Mouse (Mus musculus) right cerebral cortex, postnatal 25 days (tissue): ENCODE measurements around the gene 4930455H04Rik.
A peak's percentile ranks its signal among the peaks of the same experiment; 100 is the strongest.

ENCODE experiments used
- DNase-seq: peaks from one replicate; pipeline ENCODE4 v3.0.0; 2022

4930455H04Rik gene

GRCm38 (mm10) chr3:116967967-116968366, at the start of gene 4930455H04Rik:
4930455H04Rik (plus strand) TSS chr3:116968267.
- no peak for DNase-seq

GRCm38 (mm10) chr3:116921535-116921934, 46.5 kb upstream of the 4930455H04Rik start:
- DNase-seq, result no peak

GRCm38 (mm10) chr3:116923042-116923441, 45.0 kb upstream of the 4930455H04Rik start:
- DNase-seq, result no peak

DNA sequence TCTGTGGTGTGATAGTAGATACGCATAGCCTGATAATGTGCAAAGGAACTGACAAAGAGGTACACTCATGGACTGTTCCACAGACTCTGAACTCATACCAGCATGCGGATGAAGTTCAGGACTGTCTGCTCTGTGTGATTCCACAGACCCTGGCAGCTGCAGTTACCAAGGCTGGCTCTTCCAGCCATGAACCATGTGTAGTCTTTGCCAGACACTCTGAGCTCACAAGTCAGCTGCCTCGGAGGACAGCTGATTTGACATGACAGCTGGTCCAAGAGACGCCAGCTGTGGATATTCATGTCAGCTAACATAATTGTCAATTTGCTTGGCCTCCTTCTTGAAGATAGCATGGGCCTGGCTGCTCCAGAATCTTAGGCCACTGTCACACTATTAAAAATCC, 39.1 kb upstream of the 4930455H04Rik start:
- DNase-seq, result no peak

DNA sequence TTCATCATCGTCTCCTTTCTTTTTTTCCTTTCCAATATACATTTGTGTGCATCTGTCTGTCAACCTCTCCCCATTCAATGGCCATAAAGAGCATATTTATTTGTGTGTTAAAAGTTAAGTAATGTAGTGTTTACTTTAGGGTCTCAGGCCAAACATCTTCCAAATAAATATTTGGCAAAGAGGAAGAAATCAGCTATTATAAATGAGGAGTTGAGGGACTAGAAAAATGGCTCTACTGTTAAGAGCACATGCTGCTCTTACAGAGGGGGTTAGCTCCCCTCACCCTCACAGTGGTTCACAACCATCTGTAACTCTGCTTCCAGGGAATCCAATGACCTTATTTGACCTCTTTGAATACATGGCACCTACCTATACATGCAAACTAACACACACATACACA, 34.9 kb upstream of the 4930455H04Rik start:
- no peak for DNase-seq

- no peak for DNase-seq
Measured at GRCm38 (mm10) chr3:116936934-116937691, 31.0 kb upstream of the 4930455H04Rik start.

- peak; percentile 26 for DNase-seq
Measured at GRCm38 (mm10) chr3:116940804-116941558, 27.1 kb upstream of the 4930455H04Rik start.

DNA sequence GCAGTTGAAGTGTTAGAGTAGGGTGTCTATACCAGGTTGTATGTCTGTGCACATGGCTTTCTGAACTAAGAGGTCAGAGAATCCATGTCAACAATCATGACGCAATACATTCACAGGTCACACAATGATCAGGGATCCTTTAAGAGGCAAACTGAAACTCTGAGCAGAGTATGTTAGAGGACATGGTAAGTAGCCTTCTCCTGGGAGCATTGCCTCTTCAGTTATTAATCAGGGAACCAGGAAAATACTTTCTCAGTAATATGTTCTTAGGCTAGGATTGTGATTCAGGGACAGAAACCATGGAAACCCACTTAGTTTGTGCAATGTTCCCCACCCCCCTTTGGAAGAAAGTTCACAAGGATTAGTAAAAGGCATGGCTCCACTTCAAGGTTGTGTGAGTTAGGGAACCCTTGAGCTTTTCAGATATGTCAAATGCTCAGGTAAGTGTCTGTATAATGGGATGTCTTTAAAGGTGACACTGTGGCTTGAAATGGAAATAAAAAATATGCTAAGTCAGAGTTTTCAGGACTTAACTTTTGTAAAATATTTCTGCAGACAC, 26.4 kb upstream of the 4930455H04Rik start:
- DNase-seq, result no peak

DNA sequence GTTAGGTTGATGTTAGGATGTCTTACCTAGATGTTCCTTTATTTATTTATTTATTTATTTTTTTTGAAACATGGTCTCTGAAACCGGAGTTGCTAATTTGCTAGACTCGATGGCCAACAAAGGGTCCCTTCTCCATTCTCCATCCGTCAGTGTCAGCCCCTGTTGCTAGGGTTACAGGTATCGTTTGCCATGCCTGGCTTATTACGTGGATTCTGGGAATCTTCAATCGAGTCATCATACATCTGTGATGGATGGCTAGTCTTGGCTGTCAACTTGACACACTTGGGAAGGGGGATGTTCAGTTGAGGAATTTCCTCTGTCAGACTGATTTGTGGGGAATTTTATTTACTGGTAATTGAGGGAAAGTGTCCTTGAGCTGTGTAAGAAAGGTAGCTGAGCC, 25.3 kb upstream of the 4930455H04Rik start:
- DNase-seq, result no peak

GRCm38 (mm10) chr3:116943422-116943821, 24.6 kb upstream of the 4930455H04Rik start:
- peak; percentile 17 for DNase-seq

DNA sequence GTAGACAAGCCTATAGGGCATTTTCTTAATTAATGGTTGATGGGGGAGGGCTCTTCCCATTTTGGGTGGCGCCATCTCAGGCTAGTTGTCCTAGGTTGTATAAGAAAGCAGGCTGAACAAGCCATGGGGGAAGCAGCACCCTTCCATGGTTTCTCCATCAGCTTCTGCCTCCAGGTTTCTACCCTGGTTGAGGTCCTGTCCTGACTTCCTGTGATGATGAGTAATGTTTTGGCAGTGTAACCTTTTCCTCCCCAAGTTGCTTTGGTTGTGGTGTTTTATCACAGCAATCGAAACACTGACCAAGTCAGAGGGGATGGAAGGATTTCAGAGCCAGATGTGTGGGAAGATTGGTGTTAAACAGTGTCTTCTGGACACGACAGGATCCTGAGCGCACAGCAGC, 21.6 kb upstream of the 4930455H04Rik start:
- DNase-seq, result no peak

DNA sequence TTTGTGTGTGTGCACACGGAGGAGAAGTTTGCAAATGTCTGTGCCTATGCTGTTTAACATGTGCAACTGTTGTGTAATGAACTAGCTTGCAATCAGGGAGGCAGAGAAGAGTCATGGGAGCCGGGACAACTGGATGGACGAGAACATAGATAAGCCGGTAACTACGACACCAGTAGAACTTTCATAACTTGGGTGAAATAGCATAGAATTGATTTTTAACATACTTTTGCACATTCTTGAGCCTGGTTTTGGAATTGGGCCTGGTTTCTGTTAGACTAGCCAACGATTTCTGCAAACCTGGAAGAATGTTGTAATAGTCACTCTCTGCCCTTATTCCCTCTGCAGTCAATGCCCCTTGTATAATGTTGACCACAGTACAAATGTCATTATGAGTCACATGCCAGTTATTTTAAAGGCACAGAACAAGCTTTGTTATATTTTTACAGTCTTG, 17.4 kb upstream of the 4930455H04Rik start:
- DNase-seq, result no peak

- DNase-seq, result no peak
Measured at GRCm38 (mm10) chr3:116951489-116951888, 16.6 kb upstream of the 4930455H04Rik start.

DNA sequence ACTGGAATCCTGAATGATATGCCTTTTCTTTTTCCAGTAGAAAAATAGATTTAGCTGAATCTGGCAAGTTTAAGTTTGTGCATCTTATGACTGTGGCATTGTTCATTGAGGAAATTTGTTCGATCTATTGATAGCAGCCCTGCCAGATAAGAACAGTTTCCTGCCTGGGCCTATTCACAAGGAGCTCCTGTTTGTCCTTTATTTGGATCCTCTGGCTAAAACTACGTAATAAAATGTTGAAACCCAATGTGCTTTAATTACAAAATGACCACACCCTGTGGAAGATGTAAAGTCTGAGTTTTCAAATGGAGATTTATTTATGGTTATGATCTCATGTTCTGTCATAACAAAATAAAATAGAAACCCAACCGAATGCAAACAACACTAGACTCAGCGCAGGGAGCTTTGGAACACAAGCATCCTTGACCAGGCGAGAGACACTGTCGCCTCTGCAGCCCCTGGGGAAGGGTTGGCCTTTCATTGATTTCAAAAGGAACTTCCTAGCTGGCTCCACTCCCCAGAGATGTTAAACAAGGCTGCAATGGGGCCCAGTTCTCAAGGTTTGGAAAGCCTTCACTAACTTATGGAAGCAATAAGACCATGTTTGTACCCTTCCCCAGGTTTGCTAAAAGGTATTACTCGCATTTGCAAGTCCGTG, 15.7 kb upstream of the 4930455H04Rik start:
- DNase-seq, result no peak

- DNase-seq, result no peak
Measured at GRCm38 (mm10) chr3:116953366-116953765, 14.7 kb upstream of the 4930455H04Rik start.

DNA sequence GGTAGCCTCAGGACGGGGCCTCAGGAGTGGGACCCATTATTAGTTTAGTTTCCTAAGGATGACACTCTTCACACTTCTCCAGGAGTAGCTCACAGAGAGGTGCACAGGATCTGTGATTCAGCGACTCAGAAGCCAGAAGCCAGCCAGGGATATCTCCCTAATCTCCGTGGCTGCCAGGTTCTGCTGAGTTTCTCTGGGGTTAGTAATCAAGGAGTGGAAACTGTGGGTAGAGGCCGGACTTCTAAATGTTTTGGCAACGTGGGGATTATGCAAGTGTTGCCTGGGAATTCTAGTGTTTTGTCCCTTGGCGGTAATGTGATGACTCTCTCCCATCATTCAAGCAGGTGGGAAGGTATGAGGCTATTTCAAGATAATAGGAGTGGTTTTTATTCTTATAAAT, 13.0 kb upstream of the 4930455H04Rik start:
- DNase-seq, result no peak

DNA sequence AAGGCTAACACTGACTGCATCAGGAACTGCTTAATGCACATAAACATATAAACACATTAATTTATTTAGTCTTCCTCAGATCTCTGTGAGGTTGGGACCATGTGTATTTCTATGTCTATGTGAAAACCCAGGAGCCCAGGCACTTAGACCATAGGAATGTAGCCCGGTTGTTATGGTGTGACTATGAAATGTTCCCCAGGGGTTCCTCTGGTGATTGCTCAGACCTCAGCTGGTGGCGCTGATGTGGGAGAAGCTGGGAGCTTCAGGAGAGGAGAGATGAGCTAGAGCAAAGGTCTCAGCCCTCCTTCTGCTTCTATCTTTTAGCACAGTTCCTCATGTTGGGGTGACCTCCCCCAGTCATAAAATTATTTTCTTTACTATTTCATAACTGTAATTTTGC, 7.7 kb upstream of the 4930455H04Rik start:
- DNase-seq, result no peak

DNA sequence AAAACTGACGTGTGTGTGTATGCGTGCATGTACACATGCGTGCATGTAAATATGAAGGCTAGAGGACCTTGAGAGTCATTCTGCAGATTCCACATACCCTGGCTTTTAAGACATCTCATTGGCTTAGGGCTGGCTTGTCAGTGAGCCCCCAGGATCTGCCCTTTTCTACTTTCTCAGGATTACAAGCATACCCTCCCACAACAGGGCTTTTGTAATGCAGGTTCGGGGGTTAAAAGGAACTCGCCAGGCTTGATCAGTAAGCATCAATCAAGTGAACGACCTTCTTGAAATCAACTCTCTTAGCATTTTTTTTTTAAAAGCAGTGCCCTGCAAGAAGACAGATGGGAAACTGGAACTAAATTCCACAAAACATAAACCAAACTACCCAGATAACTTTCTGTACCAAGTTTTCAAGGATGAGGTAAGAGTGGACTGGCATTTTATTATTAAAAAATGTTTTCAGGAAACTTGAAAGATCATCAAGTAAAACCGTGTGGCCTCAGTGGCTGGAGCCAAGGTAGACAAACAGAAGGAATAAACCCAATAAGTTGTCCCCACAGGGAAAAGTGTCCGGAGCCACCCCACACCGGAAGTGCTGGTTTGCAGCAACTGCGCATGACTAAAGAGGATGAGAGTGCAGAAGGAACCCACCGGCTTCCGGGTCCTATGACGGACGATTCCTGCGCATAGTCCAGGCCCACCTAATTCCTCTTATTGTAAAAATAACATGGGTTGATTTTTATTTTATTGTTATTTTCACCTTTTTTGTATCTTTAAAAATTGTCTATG, 6.5 kb upstream of the 4930455H04Rik start:
- no peak for DNase-seq

DNA sequence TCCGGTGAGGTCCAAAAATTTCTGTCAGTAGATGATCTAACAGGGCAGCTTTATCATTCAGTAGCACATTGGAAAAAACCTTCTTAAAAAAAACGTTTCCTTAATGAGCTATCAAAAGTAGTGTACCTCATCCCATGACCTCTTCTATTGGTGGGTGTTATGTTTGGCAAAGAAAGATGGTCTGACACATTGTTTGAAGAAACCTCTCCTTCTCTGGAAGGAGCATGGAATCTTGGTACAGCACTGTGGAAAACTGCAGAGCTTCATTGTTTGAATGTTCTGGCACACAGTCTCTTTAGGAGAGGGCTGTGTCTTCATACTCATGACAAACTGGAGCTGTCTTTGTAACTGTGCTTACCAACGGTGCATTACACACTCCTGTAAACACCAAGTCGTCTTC, 4.9 kb upstream of the 4930455H04Rik start:
- DNase-seq, result no peak

- DNase-seq, result no peak
Measured at GRCm38 (mm10) chr3:116964426-116964825, 3.6 kb upstream of the 4930455H04Rik start.

DNA sequence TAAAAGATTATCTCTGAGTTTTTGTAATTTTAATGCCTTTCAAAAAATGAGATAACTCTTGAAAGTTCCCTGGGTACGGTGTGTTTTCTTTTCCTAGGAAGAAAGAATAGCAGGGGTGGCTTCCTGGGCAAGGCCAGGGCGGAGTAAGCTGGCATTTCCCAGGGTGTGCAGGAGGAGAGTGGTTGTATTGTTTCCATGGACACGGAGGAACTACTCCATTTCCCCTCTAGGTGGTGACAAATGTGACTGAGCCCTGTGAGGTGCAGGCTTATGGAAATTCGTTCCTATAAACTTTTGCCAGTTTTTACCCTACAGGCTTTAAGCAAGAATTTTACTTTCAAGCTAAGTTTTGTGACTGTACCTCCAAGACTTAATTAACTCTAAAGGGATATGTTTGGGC, 1.8 kb upstream of the 4930455H04Rik start:
- peak; percentile 50 for DNase-seq

DNA sequence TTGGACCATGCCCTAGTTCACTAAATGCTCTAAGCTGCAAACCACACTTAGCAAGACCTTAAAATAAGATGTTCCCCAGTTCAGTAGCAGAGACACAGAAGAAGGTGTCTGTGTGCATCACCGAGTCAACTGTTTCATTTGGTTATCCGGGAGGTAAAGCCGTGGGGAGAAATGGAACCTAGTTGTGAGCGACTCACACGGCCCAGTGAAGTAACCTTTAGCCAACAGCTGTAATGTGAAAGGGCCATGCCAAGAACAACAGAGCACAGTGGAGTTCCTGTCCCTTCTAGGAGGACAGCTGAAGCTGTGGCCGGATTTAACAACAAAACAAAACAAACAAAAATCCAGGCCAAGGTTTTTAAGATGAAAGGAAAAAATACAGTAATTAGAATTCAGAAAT, 1.3 kb upstream of the 4930455H04Rik start:
- DNase-seq, result no peak

- no peak for DNase-seq
Measured at GRCm38 (mm10) chr3:116967436-116967835, 631 bp upstream of the 4930455H04Rik start.
